Mouse (Mus musculus): ENCODE measurements around the gene Ptprh.
A peak's percentile ranks its signal among the peaks of the same experiment; 100 is the strongest.

DNA sequence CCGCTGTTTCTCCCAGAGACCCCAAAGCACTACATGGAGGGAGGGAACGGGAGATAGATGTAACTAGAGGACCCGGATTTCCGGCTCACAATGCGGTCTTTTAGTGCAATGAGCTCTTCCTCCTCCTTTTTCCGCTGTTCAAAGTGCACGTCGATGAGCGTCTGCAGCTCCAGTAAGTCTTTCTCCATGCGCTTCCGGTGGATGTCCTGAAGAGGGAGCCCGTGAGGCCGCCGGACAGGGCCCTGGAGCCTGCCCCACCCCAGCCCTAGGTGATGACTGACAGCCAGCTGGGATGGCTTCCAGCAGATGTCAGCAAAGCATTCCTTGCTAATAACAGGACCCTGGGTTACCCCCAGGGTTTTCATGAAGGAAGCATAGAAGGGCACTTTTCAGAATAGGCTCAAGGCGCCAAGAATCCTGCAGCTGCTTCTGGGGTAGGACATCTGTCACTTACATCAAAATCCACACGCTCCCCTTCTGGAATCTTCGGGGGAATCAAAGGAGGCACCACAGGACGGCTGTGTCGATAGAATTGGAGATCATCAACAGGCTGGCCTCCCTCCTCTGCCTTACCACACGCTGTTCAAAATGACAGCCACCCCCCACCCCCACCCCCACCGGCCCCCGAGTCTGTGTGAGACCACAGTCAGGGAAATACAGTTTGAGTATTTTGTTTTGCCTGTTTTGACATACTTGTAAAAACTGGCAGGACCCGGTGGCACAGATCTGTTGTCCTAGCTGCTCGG is 93.8 kb downstream of the Ptprh start:
- TF ChIP-seq POLR2A (IDR thresholded peaks at IDR 0.05; ENCODE audit: control insufficient read depth, extremely low read depth, insufficient read depth, low read length, poor library complexity) (no peak), CTCF (IDR thresholded peaks at IDR 0.05; ENCODE audit: borderline replicate concordance, control insufficient read depth, extremely low read depth, insufficient read depth, low read length, poor library complexity) (peak; percentile 91)

All from thymus, adult 2 months (tissue).